Mouse (Mus musculus): Measurements from ENCODE around the gene Olfr685. TPM values are rescaled to one million over a fixed set of nuclear protein-coding genes. Genes with fewer than 3 reads are reported as not detected.

The Olfr685 gene
- polyA plus RNA-seq (2012; rRNA removed; ENCODE audit: low replicate concordance) = not detected in 2 replicates

DNA sequence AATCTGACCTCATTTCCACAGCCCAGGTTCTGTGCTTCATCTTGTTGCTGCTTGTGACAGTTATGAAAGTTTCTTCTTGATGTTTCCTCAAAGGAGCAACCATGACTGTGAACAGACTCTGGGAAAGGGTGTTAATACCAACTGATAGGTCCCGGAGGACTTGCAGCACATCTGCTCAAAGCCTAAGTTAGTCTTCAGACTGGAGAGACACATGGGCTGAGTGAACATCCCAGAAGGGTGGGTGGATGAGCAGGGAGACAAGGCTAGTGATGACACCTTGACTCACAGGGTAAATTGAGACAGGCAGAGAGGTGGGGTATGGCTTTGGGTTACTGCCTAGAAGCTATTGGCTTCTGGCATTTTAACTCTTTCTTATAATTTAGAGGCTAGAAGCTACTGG, at the start of gene Olfr685:
Gene Olfr685 (minus strand): TSS at position 101 of the 400 bp plus-strand sequence.

DNA sequence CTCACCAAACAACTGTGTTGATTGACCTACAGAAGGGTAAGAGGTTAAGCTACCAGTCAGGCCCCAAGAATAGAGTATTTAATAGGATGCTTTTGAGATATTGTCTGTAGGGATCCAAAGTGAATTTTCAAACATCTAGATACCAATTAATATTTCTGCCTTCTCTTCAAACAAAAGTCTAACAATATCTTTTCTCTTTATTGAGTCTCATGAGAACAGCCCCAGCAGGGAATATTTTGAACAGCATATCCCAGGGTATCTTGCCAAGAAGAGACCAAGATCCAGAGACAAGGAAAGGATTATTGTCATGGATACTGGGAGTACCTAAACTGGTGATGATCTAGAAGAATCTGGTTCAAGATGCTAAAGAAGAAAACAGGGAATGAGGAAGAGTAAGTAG, 21.6 kb upstream of the Olfr685 start, which contains the start of gene Olfr686:
Gene Olfr686 (minus strand): TSS at position 101 of the 400 bp plus-strand sequence.

GRCm38 (mm10) chr7:105163553-105163952, 22.3 kb downstream of the Olfr685 start, which contains the start of gene Olfr684:
Gene Olfr684 (minus strand): TSS chr7:105163653.

DNA sequence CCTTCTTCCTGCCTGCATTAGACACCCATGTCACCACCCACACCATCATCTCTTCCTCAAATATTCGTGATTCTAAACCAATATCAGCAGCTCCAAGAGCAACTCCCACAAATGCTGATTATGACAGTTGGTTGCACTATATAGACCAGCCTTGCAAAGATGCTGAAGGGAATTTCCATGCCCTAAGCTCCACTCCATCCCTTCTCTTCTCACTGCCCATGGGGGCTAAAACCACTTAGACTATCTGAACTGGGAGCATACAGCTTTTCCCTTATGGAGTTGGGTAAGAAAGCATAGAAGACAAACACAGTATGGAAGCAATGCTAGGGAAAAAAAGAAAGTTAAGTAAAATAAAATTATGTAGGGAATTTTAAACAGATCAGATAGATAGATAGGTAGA, 38.9 kb downstream of the Olfr685 start, which contains the start of gene Olfr683:
Gene Olfr683 (minus strand): TSS at position 101 of the 400 bp plus-strand sequence.

Other genes with a start within 250 kb of the Olfr685 start
- gene Olfr670, start 223.4 kb downstream of the Olfr685 start, polyA plus RNA-seq (2012; rRNA removed; ENCODE audit: low replicate concordance) = not detected in 2 replicates
- not detected in 2 replicates for gene Olfr671, start 206.9 kb downstream of the Olfr685 start, polyA plus RNA-seq (2012; rRNA removed; ENCODE audit: low replicate concordance)
- not detected in 2 replicates for gene Olfr672, start 184.0 kb downstream of the Olfr685 start, polyA plus RNA-seq (2012; rRNA removed; ENCODE audit: low replicate concordance)
- not detected in 2 replicates for gene Olfr675, start 157.6 kb downstream of the Olfr685 start, polyA plus RNA-seq (2012; rRNA removed; ENCODE audit: low replicate concordance)
- not detected in 2 replicates for gene Olfr676, start 153.3 kb downstream of the Olfr685 start, polyA plus RNA-seq (2012; rRNA removed; ENCODE audit: low replicate concordance)
- not detected in 2 replicates for gene Olfr677, start 134.6 kb downstream of the Olfr685 start, polyA plus RNA-seq (2012; rRNA removed; ENCODE audit: low replicate concordance)
- not detected in 2 replicates for gene Olfr678, start 121.5 kb downstream of the Olfr685 start, polyA plus RNA-seq (2012; rRNA removed; ENCODE audit: low replicate concordance)
- not detected in 2 replicates for gene Olfr679, start 104.8 kb downstream of the Olfr685 start, polyA plus RNA-seq (2012; rRNA removed; ENCODE audit: low replicate concordance)
- gene Olfr680-ps1, start 93.2 kb downstream of the Olfr685 start, polyA plus RNA-seq (2012; rRNA removed; ENCODE audit: low replicate concordance) = not detected in 2 replicates
- gene Olfr681, start 69.2 kb downstream of the Olfr685 start, polyA plus RNA-seq (2012; rRNA removed; ENCODE audit: low replicate concordance) = not detected in 2 replicates
- not detected in 2 replicates for gene Olfr683, start 39.0 kb downstream of the Olfr685 start, polyA plus RNA-seq (2012; rRNA removed; ENCODE audit: low replicate concordance)
- gene Olfr684, start 22.4 kb downstream of the Olfr685 start, polyA plus RNA-seq (2012; rRNA removed; ENCODE audit: low replicate concordance) = not detected in 2 replicates
- gene Olfr686, start 21.5 kb upstream of the Olfr685 start, polyA plus RNA-seq (2012; rRNA removed; ENCODE audit: low replicate concordance) = not detected in 2 replicates
- gene Olfr688, start 102.1 kb upstream of the Olfr685 start, polyA plus RNA-seq (2012; rRNA removed; ENCODE audit: low replicate concordance) = not detected in 2 replicates
- gene Olfr689, start 125.2 kb upstream of the Olfr685 start, polyA plus RNA-seq (2012; rRNA removed; ENCODE audit: low replicate concordance) = not detected in 2 replicates
- not detected in 2 replicates for gene Olfr690, start 148.1 kb upstream of the Olfr685 start, polyA plus RNA-seq (2012; rRNA removed; ENCODE audit: low replicate concordance)
- gene Olfr691, start 156.3 kb upstream of the Olfr685 start, polyA plus RNA-seq (2012; rRNA removed; ENCODE audit: low replicate concordance) = not detected in 2 replicates
- gene Olfr692, start 182.2 kb upstream of the Olfr685 start, polyA plus RNA-seq (2012; rRNA removed; ENCODE audit: low replicate concordance) = not detected in 2 replicates
- not detected in 2 replicates for gene Gm5901, start 189.0 kb upstream of the Olfr685 start, polyA plus RNA-seq (2012; rRNA removed; ENCODE audit: low replicate concordance)
- 59.1 and 65.1 TPM in 2 replicates for gene Fam160a2, start 214.0 kb upstream of the Olfr685 start, polyA plus RNA-seq (2012; rRNA removed; ENCODE audit: low replicate concordance)
- gene Cnga4, start 218.6 kb upstream of the Olfr685 start, polyA plus RNA-seq (2012; rRNA removed; ENCODE audit: low replicate concordance) = 0.27 and 0.30 TPM in 2 replicates
- not detected in 2 replicates for gene Cckbr, start 239.7 kb upstream of the Olfr685 start, polyA plus RNA-seq (2012; rRNA removed; ENCODE audit: low replicate concordance)

Measured in mammary gland, adult 2 months (tissue).